Mouse (Mus musculus) heart, embryonic 11.5 days (tissue): ENCODE results near the gene Nav2. TPM values are rescaled to one million over a fixed set of nuclear protein-coding genes. Genes with fewer than 3 reads are reported as not detected.

Source experiments
- ATAC-seq: fragments of 200-750 bp; cut with Nextera tagmentation; replicated peaks from 2 replicates; pipeline ENCODE4 v1.8.0; 2017; ENCODE audit warnings: moderate library complexity; ENCODE audit not compliant: insufficient number of reproducible peaks, low FRiP score, low TSS enrichment
- H3K27ac ChIP-seq: fragments of 300-500 bp; sonication (generic); 2 replicates; pipeline ENCODE4 v1.5.1; 2014; ENCODE audit warnings: mild to moderate bottlenecking, low read depth, low read length
- H3K27me3 ChIP-seq: fragments of 300-500 bp; sonication (generic); 2 replicates; pipeline ENCODE4 v1.6.1; 2014; ENCODE audit warnings: mild to moderate bottlenecking, low read length, mixed read lengths; ENCODE audit not compliant: control insufficient read depth, insufficient read depth
- H3K36me3 ChIP-seq: fragments of 300-500 bp; sonication (generic); 2 replicates; pipeline ENCODE4 v1.6.1; 2014; ENCODE audit warnings: mild to moderate bottlenecking, low read length, moderate library complexity, mixed read lengths; ENCODE audit not compliant: control insufficient read depth, insufficient read depth
- H3K4me1 ChIP-seq: fragments of 300-500 bp; sonication (generic); 2 replicates; pipeline ENCODE4 v1.6.1; 2014; ENCODE audit warnings: low read length; ENCODE audit not compliant: control insufficient read depth, insufficient read depth
- H3K4me2 ChIP-seq: fragments of 300-500 bp; sonication (generic); 2 replicates; pipeline ENCODE4 v1.6.1; 2014; ENCODE audit warnings: mild to moderate bottlenecking, moderate library complexity
- H3K4me3 ChIP-seq: fragments of 300-500 bp; sonication (generic); 2 replicates; pipeline ENCODE4 v1.5.1; 2014; ENCODE audit warnings: low read depth, low read length
- H3K9ac ChIP-seq: fragments of 300-500 bp; sonication (generic); 2 replicates; pipeline ENCODE4 v1.6.1; 2014; ENCODE audit warnings: mild to moderate bottlenecking, low read depth, low read length, moderate library complexity
- H3K9me3 ChIP-seq: fragments of 300-500 bp; sonication (generic); replicated peaks from 2 replicates; pipeline ENCODE4 v1.6.1; 2016; ENCODE audit warnings: low read length; ENCODE audit not compliant: control insufficient read depth
- WGBS: fragments of 180-500 bp; shearing (Covaris S2); extraction: QIAGEN DNeasy Blood & Tissue Kit; methylation state at CpG from one replicate; pipeline ENCODE4 v1.1.7; 2014; ENCODE audit not compliant: insufficient replicate concordance; 5-methylcytosine and 5-hydroxymethylcytosine counted together
- polyA plus RNA-seq: library from polyadenylated mRNA; unstranded; fragments of >200 nt; fragmentation: Nextera tagmentation; extraction: Ambion mirVana; gene quantifications from 2 replicates; pipeline ENCODE4 v1.2.1, GENCODE M21; 2014

Gene Nav2
- polyA plus RNA-seq, 1 experiment from 2014 or later = 32.2 TPM

- Histone ChIP-seq H3K27ac (no peak overlapping the region), H3K27me3 (no peaks in the 10 kb centered on the region), H3K36me3 (no peaks in the 10 kb centered on the region), H3K9me3 (no peaks in the 10 kb centered on the region), H3K4me2 (no peak overlapping the region), H3K9ac (no peak overlapping the region), H3K4me1 (peaks cover 14% of the 10 kb centered on the region), H3K4me3 (no peak overlapping the region)
- no peak for ATAC-seq
- WGBS = 59% methylated on average over 2 of the region's 2 CpGs
These were observed 429.2 kb downstream of the Nav2 start for GRCm38 (mm10) chr7:49337710-49338109.

GRCm38 (mm10) chr7:49339953-49340352, 431.4 kb downstream of the Nav2 start:
- no peaks in the 10 kb centered on the region for H3K36me3 ChIP-seq
- H3K27me3 ChIP-seq = no peaks in the 10 kb centered on the region
- no peaks in the 10 kb centered on the region for H3K9me3 ChIP-seq
- no peak overlapping the region for H3K27ac ChIP-seq
- H3K4me1 ChIP-seq = peaks cover 21% of the 10 kb centered on the region
- 71% methylated on average over 3 of the region's 3 CpGs for WGBS
- H3K9ac ChIP-seq = no peak overlapping the region
- no peak overlapping the region for H3K4me2 ChIP-seq
- no peak overlapping the region for H3K4me3 ChIP-seq
- no peak for ATAC-seq

- H3K4me3 ChIP-seq = no peak overlapping the region
- H3K27ac ChIP-seq = no peak overlapping the region
- H3K36me3 ChIP-seq = no peaks in the 10 kb centered on the region
- no peaks in the 10 kb centered on the region for H3K27me3 ChIP-seq
- H3K9ac ChIP-seq = no peak overlapping the region
- H3K4me1 ChIP-seq = peaks cover 21% of the 10 kb centered on the region
- H3K9me3 ChIP-seq = no peaks in the 10 kb centered on the region
- 61% methylated on average over 5 of the region's 5 CpGs for WGBS
- H3K4me2 ChIP-seq = no peak overlapping the region
- no peak for ATAC-seq
These were observed 432.8 kb downstream of the Nav2 start for GRCm38 (mm10) chr7:49341151-49341918.

GRCm38 (mm10) chr7:49341919-49342529, 433.5 kb downstream of the Nav2 start:
- H3K27me3 ChIP-seq = no peaks in the 10 kb centered on the region
- H3K9me3 ChIP-seq = no peaks in the 10 kb centered on the region
- no peak overlapping the region for H3K27ac ChIP-seq
- H3K36me3 ChIP-seq = no peaks in the 10 kb centered on the region
- H3K4me1 ChIP-seq = peaks cover 21% of the 10 kb centered on the region
- no peak overlapping the region for H3K9ac ChIP-seq
- H3K4me2 ChIP-seq = no peak overlapping the region
- no peak overlapping the region for H3K4me3 ChIP-seq
- 80% methylated on average over 2 of the region's 2 CpGs for WGBS
- no peak; the same call in 1 of the 2 replicates for ATAC-seq

- peaks cover 21% of the 10 kb centered on the region for H3K4me1 ChIP-seq
- no peak overlapping the region for H3K27ac ChIP-seq
- H3K4me2 ChIP-seq = peak overlapping the region; percentile 61
- H3K36me3 ChIP-seq = no peaks in the 10 kb centered on the region
- no peak overlapping the region for H3K9ac ChIP-seq
- H3K4me3 ChIP-seq = no peak overlapping the region
- no peaks in the 10 kb centered on the region for H3K27me3 ChIP-seq
- WGBS = 39% methylated on average over 13 of the region's 13 CpGs
- no peak for ATAC-seq
- H3K9me3 ChIP-seq = no peaks in the 10 kb centered on the region
These were observed 434.1 kb downstream of the Nav2 start for GRCm38 (mm10) chr7:49342556-49343080.

- 0 out of 2 replicates have a peak, but pooled peaks have one; percentile 28 for ATAC-seq
- H3K4me3 ChIP-seq = no peak overlapping the region
- H3K4me1 ChIP-seq = peaks cover 21% of the 10 kb centered on the region
- H3K9me3 ChIP-seq = no peaks in the 10 kb centered on the region
- no peaks in the 10 kb centered on the region for H3K27me3 ChIP-seq
- H3K36me3 ChIP-seq = no peaks in the 10 kb centered on the region
- WGBS = 11% methylated on average over 16 of the region's 16 CpGs
- no peak overlapping the region for H3K27ac ChIP-seq
- H3K4me2 ChIP-seq = peak overlapping the region; percentile 61
- peak overlapping the region; percentile 22; the same call in 1 of the 2 replicates for H3K9ac ChIP-seq
These were observed 434.6 kb downstream of the Nav2 start for GRCm38 (mm10) chr7:49343081-49343600.

- no peak overlapping the region for H3K27ac ChIP-seq
These were observed 435.4 kb downstream of the Nav2 start for GRCm38 (mm10) chr7:49343752-49344484.

More at GRCm38 (mm10) chr7:49343752-49344484, 435.4 kb downstream of the Nav2 start:
- Histone ChIP-seq H3K9ac (no peak overlapping the region), H3K27me3 (no peaks in the 10 kb centered on the region; the same call in 1 of the 2 replicates), H3K4me2 (peak overlapping the region; percentile 61), H3K9me3 (no peaks in the 10 kb centered on the region), H3K36me3 (no peaks in the 10 kb centered on the region), H3K4me1 (peaks cover 21% of the 10 kb centered on the region), H3K4me3 (no peak overlapping the region)
- WGBS = 57% methylated on average over 4 of the region's 4 CpGs
- ATAC-seq = no peak
